Mouse (Mus musculus) lung, postnatal 10 days (tissue): ENCODE measurements around the gene Crxos.
"Not testable (repeated sequence)": the region's sequence is repeated elsewhere in the genome, so short reads cannot be mapped to it uniquely, and the experiment has no call there.

Experiments
- DNase-seq: peaks from one replicate; pipeline ENCODE4 v3.0.0; 2021

The Crxos gene

GRCm38 (mm10) chr7:15882317-15882716, at the start of gene Crxos:
TSS of gene Crxos (plus strand) at chr7:15882617.
- DNase-seq: no peak

DNA sequence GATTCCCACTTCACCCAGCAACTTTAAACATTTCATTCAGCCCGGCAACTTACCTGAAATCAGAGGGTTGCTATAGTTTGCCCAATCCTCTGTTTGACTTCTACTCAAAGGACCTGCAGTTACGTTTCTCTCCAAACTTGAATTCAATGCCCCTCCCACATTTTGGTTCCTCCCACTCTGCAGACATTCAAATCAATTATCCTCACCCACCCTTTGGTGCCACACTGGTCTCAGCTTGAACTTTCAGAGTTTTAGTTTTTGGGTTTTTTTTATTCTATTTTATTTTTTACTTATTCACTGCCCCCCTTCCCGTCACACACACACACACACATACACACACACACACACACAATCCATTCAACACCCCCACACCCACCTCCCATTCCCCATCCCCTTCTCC, 42.8 kb upstream of the Crxos start, which contains the start of gene Obox6:
Obox6 (minus strand) TSS at position 101 of the 400 bp plus-strand sequence.
- DNase-seq: no peak

DNA sequence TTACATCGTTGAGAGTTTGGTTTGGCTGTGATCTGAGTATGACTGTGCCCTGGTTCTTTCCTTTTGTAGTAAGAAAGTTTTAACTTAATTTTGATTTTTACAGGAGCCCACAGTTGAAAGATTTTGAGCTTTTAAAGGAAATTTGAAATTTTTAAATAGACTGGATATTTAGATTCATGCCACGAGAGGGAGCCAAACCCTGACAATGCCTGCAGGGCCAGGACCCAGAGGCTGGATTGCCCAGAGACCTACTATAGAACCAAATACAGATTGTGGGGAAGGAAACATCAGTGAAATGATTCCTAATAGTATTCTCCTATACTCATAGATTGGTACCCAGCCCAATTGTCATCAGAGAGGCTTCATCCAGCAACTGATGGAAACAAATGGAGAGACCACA, 22.8 kb upstream of the Crxos start:
- peak; percentile 3 for DNase-seq

- no peak for DNase-seq
Observed at GRCm38 (mm10) chr7:15864104-15864503, 18.3 kb upstream of the Crxos start.

GRCm38 (mm10) chr7:15879756-15880155, 2.7 kb upstream of the Crxos start, which contains the start of gene Crx:
TSS of gene Crx (minus strand) at chr7:15879968.
- no peak for DNase-seq

- no peak for DNase-seq
Observed at GRCm38 (mm10) chr7:15881388-15881787, 1.0 kb upstream of the Crxos start.

DNA sequence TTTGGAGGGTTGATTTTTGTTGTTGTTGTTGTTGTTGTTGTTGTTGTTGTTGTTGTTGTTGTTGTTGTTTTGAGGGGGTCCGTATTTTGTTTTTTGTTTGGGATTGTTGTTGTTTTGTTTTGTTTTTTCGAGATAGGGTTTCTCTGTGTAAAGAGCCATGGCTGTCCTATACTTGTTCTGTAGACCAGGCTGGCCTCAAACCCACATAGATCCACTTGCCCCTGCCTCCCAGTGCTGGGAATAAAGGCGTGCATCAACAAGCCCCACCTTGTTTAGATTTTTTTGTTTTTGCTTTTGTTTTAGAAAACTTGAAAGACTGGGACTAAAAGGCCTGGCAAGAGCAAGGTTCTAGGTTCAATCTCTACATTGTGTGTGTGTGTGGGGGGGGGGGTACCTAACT, 586 bp upstream of the Crxos start:
- DNase-seq: no peak

GRCm38 (mm10) chr7:15884127-15884526, 1.7 kb downstream of the Crxos start:
- no peak for DNase-seq

DNA sequence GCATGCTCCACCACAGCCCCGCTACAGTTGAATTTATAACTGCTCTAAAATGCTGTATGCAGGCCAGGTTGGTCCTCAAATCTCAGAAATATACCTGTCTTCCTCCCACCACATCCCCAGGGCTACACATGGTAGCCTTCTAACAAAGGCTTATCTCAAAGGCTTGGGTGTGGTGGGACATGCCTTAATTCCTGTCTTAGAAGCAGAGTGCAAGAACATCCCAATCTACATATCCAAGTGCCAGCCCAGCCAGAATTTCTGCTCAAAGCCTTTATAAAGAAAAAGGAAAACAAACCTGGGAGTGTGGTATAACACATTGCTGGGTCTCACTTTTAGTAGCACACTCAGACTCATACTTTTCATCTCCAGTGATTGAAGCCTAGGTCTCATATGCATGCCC, 11.8 kb downstream of the Crxos start:
- DNase-seq: no peak

DNA sequence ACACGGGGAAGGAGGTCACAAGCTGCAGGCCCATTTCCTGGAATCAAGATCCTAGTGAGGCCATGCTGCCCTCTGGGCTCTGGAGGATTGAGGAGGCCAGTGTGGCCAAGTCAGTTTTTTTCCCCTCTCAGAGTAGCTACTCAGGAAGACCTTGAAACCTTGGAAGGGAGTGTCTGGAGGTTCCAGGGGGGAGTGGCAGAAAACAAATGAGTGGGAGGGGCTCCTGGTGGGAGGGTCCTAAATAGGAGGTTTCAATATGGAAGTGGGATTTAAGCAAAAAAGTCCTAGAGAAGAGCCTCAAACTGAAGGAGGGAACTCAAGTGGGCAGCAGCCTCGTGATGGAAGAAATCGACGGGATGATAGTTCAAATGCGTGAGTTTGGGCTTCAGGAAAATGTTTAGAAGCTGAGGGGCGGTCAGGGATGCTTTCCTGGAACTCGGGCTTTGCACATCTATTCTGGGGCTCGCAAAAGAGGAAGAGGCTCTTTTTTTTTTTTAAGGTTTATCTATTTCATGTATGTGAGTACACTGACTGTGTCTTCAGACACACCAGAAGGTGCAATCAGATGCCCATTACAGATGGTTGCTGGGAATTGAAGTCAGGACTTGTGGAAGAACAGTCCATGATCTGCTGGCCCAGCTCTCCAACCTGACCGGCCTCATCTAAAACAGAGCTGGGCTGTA, 19.1 kb downstream of the Crxos start:
- no peak for DNase-seq

GRCm38 (mm10) chr7:15905861-15906260, 23.4 kb downstream of the Crxos start:
- no peak for DNase-seq

GRCm38 (mm10) chr7:15906602-15907001, 24.2 kb downstream of the Crxos start:
- DNase-seq: no peak

GRCm38 (mm10) chr7:15907971-15908590, 25.7 kb downstream of the Crxos start:
- DNase-seq: no peak

- no peak for DNase-seq
Observed at GRCm38 (mm10) chr7:15910521-15910920, 28.1 kb downstream of the Crxos start.

- DNase-seq: peak; percentile 91
Observed at GRCm38 (mm10) chr7:15912183-15912582, 29.8 kb downstream of the Crxos start.

- peak; percentile 65 for DNase-seq
Observed at GRCm38 (mm10) chr7:15914252-15914651, 31.8 kb downstream of the Crxos start.

- no peak for DNase-seq
Observed at GRCm38 (mm10) chr7:15914751-15915150, 32.3 kb downstream of the Crxos start.

DNA sequence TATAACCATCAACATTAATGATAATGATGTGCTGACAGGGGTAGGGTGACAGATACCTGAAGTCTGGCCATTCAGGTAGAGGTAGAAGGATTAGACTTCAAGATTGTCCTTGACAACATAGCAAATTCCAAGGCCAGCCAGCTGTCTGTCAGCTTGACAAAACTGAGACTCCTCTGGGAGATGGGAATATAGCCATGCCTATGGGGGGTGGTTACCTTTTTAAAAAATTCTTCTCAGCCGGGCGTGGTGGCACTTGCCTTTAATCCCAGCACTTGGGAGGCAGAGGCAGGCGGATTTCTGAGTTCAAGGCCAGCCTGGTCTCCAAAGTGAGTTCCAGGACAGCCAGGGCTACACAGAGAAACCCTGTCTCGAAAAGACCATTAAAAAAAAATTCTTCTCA, 33.3 kb downstream of the Crxos start:
- DNase-seq: not testable (repeated sequence)

DNA sequence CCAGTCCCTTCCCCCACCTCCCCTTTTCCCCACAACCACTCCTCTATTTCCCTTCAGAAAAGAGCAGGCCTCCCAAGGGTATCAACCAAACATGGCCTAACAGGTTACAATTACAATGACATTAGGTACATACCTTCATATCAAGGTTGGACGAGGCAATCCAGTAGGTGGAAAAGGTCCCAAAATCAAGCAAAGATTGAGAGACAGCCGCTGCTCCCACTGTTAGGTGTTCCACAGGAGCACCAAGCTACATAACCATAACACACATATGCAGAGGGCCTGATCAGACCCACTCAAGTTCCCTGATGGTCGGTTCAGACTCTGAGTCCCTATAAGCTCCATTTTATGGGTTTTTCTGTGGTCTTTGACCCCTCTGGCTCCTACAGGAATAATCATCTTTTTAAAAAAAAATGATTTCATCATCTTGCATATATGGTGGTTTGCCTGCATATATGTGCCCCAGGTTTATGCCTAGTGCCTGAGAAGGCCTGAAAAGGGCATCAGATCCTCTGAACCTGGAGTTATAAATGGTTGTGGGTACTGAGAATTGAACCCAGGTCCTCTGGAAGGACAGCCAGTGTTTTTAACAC, 33.8 kb downstream of the Crxos start:
- DNase-seq: no peak

DNA sequence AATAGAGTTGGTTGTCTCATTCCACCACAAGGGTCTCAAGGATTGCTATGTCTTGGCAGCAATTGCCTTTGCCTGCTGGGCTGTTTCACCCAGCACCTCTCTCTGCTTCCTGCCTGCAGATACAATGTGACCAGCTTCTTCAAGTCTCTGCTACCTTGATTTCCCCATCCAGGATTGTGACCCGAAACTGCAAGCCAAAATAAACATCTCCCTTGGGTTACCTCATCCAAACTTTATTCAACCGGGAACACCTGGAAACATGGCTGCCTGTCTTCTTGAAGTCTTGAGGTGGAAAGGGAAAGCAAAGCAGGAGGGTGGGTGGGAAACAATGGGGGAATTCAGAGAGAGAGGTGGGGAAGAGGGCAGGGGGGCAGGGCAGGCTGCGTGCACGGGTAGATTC, 34.6 kb downstream of the Crxos start:
- DNase-seq: no peak

DNA sequence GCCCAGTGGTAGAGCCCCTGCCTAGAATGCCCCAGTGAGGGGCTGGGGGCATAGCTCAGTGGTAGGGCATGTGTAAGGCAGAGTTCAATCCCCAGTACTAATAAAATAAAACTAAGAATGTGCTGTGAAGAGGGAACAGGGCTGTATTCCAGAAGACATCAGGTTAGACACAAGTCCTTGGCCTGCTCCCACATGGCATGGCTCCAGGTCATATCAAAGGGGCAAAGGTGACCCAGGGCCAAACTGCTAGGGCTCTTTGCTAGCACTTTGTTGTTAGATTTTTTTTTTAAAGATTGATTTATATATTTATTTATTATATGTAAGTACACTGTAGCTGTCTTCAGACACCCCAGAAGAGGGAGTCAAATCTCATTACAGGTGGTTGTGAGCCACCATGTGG, 36.0 kb downstream of the Crxos start:
- DNase-seq: no peak

- DNase-seq: no peak
Observed at GRCm38 (mm10) chr7:15919947-15920346, 37.5 kb downstream of the Crxos start.

DNA sequence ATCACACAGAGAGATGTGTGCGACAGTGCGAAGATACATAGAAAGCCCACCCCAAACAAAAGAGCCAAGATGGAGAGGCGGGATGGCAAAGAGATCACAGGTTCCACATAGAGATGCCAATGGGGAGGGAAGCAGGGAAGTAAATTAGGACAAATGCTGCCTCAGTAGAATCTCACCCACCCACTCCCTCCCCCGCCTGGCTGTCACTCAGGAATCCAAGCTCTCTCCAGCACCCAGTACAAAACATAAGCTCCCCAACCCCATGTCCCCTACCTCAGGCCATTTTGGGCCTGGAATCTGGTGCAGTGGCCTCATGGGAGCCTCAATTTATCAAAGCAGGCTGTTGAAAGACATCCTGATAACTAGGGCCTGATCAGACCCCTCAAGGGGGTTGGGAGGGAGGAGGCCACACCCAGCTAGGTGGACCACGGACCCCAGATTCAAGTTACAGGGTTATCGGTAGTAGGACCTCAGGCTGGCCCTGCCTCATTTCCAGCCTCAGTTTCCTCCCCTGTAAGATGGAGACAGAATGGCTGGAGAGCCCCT, 38.3 kb downstream of the Crxos start:
- no peak for DNase-seq

- peak; percentile 53 for DNase-seq
Observed at GRCm38 (mm10) chr7:15921796-15922195, 39.4 kb downstream of the Crxos start.
